Mouse (Mus musculus): Measurements from ENCODE around the gene 1110051M20Rik. TPM values are rescaled to one million over a fixed set of nuclear protein-coding genes. Genes with fewer than 3 reads are reported as not detected.
A peak's percentile ranks its signal among the peaks of the same experiment; 100 is the strongest.

The 1110051M20Rik gene
- polyA plus RNA-seq, 1 experiment, result 106 TPM

GRCm38 (mm10) chr2:91236601-91237510 is 207.6 kb downstream of the 1110051M20Rik start, which contains the start of gene Ddb2:
Ddb2 (minus strand) TSS chr2:91236982.
- DNase-seq, result peak; percentile 89 to 92
- Histone ChIP-seq H3K27me3 (ENCODE audit: control insufficient read depth, insufficient read depth, low read length) (no peaks in the 10 kb centered on the region), H3K4me1 (ENCODE audit: control insufficient read depth, insufficient read depth, low read length) (no peaks in the 10 kb centered on the region), H3K27ac (ENCODE audit: insufficient read depth, low read length) (peak within 1 kb of the TSS; percentile 56), H3K4me3 (replicated peaks; ENCODE audit: insufficient read depth, low read depth, low read length) (peak within 1 kb of the TSS; percentile 76)
- no peak for TF ChIP-seq CTCF (IDR thresholded peaks at IDR 0.05; ENCODE audit: borderline replicate concordance, insufficient read depth, low read depth, low read length)
- TF ChIP-seq POLR2A (IDR thresholded peaks at IDR 0.05; ENCODE audit: borderline replicate concordance, insufficient read depth, low read length), result peak; percentile 54; the same call in 1 of the 2 replicates
- 1% methylated on average over 48 of the region's 48 CpGs for WGBS

- Histone ChIP-seq H3K4me3 (replicated peaks; ENCODE audit: insufficient read depth, low read depth, low read length) (no peak overlapping the region), H3K27me3 (ENCODE audit: control insufficient read depth, insufficient read depth, low read length) (no peaks in the 10 kb centered on the region), H3K4me1 (ENCODE audit: control insufficient read depth, insufficient read depth, low read length) (no peaks in the 10 kb centered on the region), H3K27ac (ENCODE audit: insufficient read depth, low read length) (no peak overlapping the region)
- 71% methylated on average over 2 of the region's 2 CpGs for WGBS
- no peak for TF ChIP-seq POLR2A (IDR thresholded peaks at IDR 0.05; ENCODE audit: borderline replicate concordance, insufficient read depth, low read length)
- TF ChIP-seq CTCF (IDR thresholded peaks at IDR 0.05; ENCODE audit: borderline replicate concordance, insufficient read depth, low read depth, low read length), result no peak
- no peak for DNase-seq
Observed at GRCm38 (mm10) chr2:91229735-91230134, 214.8 kb downstream of the 1110051M20Rik start.

Other genes starting within 250 kb of the 1110051M20Rik start
- gene Nr1h3, start 241.9 kb downstream of the 1110051M20Rik start, polyA plus RNA-seq (2012; rRNA removed), result 18.1 and 21.2 TPM in 2 replicates
- gene Acp2, start 241.8 kb downstream of the 1110051M20Rik start, polyA plus RNA-seq (2012; rRNA removed), result 35.9 and 37.3 TPM in 2 replicates
- 34.5 and 41.5 TPM in 2 replicates for gene Ddb2, start 207.7 kb downstream of the 1110051M20Rik start, polyA plus RNA-seq (2012; rRNA removed)
- 153 and 159 TPM in 2 replicates for gene Pacsin3, start 188.8 kb downstream of the 1110051M20Rik start, polyA plus RNA-seq (2012; rRNA removed)
- gene Arfgap2, start 179.7 kb downstream of the 1110051M20Rik start, polyA plus RNA-seq (2012; rRNA removed), result 51.9 and 54.1 TPM in 2 replicates
- gene Lrp4, start 12.8 kb upstream of the 1110051M20Rik start, polyA plus RNA-seq (2012; rRNA removed), result 5.5 and 5.9 TPM in 2 replicates
- 97.8 and 121 TPM in 2 replicates for gene Ckap5, start 82.1 kb upstream of the 1110051M20Rik start, polyA plus RNA-seq (2012; rRNA removed)
- 0.28 and 0.33 TPM in 2 replicates for gene F2, start 191.7 kb upstream of the 1110051M20Rik start, polyA plus RNA-seq (2012; rRNA removed)
- gene Zfp408, start 205.1 kb upstream of the 1110051M20Rik start, polyA plus RNA-seq (2012; rRNA removed), result 14.4 and 15.6 TPM in 2 replicates
- gene Arhgap1, start 205.2 kb upstream of the 1110051M20Rik start, polyA plus RNA-seq (2012; rRNA removed), result 40.8 and 45.9 TPM in 2 replicates

Data from cerebellum, adult 2 months (tissue).